Mouse (Mus musculus): ENCODE measurements around the gene Olfr959. TPM values are rescaled to one million over a fixed set of nuclear protein-coding genes. Genes with fewer than 3 reads are reported as not detected.

Olfr959 gene
- not detected in 2 replicates for total RNA-seq (2015; ENCODE audit: low replicate concordance)
- total RNA-seq (2017; ENCODE audit: low replicate concordance), result not detected in 2 replicates

DNA sequence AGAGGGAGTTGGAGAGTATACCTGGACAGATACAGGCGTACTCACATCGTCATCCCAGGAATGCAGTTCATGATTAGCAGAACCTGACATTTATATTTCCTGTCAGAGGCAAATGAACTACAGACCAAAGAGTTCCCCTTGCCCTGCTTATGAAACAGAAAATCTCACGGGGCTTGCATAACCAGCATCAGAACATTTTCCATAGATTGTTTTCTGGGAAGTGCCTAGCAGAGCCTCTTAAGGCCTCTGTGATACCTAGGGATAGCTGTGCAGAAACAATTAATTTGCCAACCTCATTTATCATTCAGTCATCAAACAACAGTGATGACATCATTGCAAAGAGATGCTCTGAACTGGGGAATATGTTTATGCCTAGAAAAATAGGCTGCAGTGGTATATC is at the start of gene Olfr959:
Gene Olfr959, minus strand, starts transcription at position 101 of the 400 bp plus-strand sequence.
- ATAC-seq (replicated peaks; ENCODE audit: low FRiP score, poor library complexity, severe bottlenecking), result no peak

- no peak for ATAC-seq (replicated peaks; ENCODE audit: low FRiP score, poor library complexity, severe bottlenecking)
Measured at GRCm38 (mm10) chr9:39624711-39625110, 49.3 kb upstream of the Olfr959 start.

GRCm38 (mm10) chr9:39623783-39624182 is 48.4 kb upstream of the Olfr959 start:
- ATAC-seq (replicated peaks; ENCODE audit: low FRiP score, poor library complexity, severe bottlenecking), result no peak

GRCm38 (mm10) chr9:39621073-39621472 is 45.7 kb upstream of the Olfr959 start, which contains the start of gene Olfr960:
TSS of gene Olfr960 (plus strand) at chr9:39621373.
- ATAC-seq (replicated peaks; ENCODE audit: low FRiP score, poor library complexity, severe bottlenecking), result no peak

- ATAC-seq (replicated peaks; ENCODE audit: low FRiP score, poor library complexity, severe bottlenecking), result no peak
Measured at GRCm38 (mm10) chr9:39611953-39612352, 36.6 kb upstream of the Olfr959 start.

DNA sequence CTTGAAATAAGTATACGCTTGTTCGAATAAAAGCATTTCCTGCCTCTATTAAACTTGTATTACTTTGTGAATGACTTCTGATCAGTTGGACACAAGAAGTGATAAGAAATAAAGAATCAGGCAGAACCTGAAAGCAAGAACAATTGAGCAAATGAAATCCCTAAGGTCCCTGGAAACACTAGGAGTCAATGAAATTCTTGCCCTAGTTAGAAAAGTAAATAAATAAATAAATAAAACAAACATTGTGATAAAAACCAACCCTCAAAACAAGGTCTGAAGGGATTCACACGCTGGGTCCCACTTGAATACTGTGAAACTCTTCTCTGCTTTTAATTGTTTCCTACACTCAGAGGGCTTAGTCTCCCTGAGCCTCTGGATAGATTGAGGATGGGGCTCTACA is 35.0 kb upstream of the Olfr959 start, which contains the start of gene Olfr148:
Gene Olfr148, plus strand, starts transcription at position 301 of the 400 bp plus-strand sequence.
- no peak for ATAC-seq (replicated peaks; ENCODE audit: low FRiP score, poor library complexity, severe bottlenecking)

DNA sequence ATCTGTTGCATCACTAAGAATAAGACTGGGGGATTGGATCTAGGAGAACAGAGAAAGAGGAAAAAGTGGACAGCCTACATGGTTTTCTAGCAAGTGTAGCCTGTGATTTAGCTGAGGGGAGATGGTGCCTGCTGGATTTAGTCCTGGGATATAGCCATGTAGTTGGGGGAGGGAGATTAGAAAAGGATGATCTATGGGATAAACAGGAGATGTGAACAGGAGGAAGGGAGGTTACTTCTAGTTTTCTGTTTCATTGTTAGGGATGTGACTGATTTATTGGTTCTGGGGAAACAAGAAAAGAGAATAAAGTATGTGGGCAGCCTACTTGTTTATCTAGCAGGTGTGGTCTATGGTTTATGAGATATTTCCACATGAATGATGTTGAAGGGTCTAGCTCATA is 33.1 kb upstream of the Olfr959 start:
- ATAC-seq (replicated peaks; ENCODE audit: low FRiP score, poor library complexity, severe bottlenecking), result no peak

- ATAC-seq (replicated peaks; ENCODE audit: low FRiP score, poor library complexity, severe bottlenecking), result no peak
Measured at GRCm38 (mm10) chr9:39603999-39604453, 28.7 kb upstream of the Olfr959 start, which contains the start of gene AW551984. TSS of gene AW551984 (minus strand) at chr9:39604403.

GRCm38 (mm10) chr9:39603333-39603845 is 28.0 kb upstream of the Olfr959 start:
- no peak for ATAC-seq (replicated peaks; ENCODE audit: low FRiP score, poor library complexity, severe bottlenecking)

- no peak for ATAC-seq (replicated peaks; ENCODE audit: low FRiP score, poor library complexity, severe bottlenecking)
Measured at GRCm38 (mm10) chr9:39602536-39603332, 27.4 kb upstream of the Olfr959 start.

GRCm38 (mm10) chr9:39577050-39577449 is 1.7 kb upstream of the Olfr959 start:
- ATAC-seq (replicated peaks; ENCODE audit: low FRiP score, poor library complexity, severe bottlenecking), result no peak

GRCm38 (mm10) chr9:39558349-39558647 is 17.1 kb downstream of the Olfr959 start:
- ATAC-seq (replicated peaks; ENCODE audit: low FRiP score, poor library complexity, severe bottlenecking), result no peak

DNA sequence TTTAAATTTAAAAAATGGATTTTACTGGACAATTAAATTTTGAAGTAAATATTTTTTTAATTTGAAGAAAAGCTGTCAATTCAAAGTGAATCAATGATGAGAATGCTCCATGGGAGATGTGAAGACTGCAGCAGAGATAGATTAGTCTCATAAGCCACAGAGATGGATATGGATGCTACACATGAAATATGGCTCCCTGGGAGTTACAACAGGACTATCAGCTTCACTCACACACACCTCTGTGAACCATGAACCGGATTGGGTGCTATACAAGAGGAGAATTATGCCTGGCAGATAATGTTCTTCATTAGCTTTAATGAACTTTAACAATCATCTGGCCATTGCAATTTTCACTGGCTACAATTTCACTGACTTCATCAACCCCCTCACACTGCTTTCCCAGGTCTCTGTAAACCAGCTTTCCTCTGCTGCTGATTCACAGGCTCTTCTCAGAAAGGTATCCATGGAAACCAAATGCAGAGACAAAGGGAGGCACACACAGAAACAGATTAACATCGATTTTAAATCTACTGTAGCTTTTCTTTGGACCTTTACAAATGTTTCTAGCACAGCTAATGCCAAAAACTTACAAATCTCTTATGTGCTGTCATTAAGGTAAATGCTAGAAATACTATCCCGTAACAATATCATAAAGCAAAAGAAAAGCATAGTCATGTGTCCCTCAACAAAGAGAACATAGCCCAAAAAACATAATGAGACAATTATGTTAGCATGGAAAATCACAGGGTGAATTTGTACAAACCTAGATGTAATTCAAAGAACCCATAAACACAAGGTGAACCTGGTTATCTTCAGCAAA is 17.6 kb downstream of the Olfr959 start:
- ATAC-seq (replicated peaks; ENCODE audit: low FRiP score, poor library complexity, severe bottlenecking), result no peak

- no peak for ATAC-seq (replicated peaks; ENCODE audit: low FRiP score, poor library complexity, severe bottlenecking)
Measured at GRCm38 (mm10) chr9:39553946-39554345, 21.4 kb downstream of the Olfr959 start, which contains the start of gene Olfr958. TSS of gene Olfr958 (minus strand) at chr9:39554054.

GRCm38 (mm10) chr9:39550806-39551205 is 24.6 kb downstream of the Olfr959 start:
- no peak for ATAC-seq (replicated peaks; ENCODE audit: low FRiP score, poor library complexity, severe bottlenecking)

- no peak for ATAC-seq (replicated peaks; ENCODE audit: low FRiP score, poor library complexity, severe bottlenecking)
Measured at GRCm38 (mm10) chr9:39523616-39524285, 51.6 kb downstream of the Olfr959 start.

Measured in erythroblast, adult 5-6 weeks (primary cell).